Mouse (Mus musculus): Measurements from ENCODE around the gene Ddx31.

GRCm38 (mm10) chr2:28792931-28793610 is 47.1 kb upstream of the Ddx31 start:
- TF ChIP-seq EP300 (IDR thresholded peaks at IDR 0.05; ENCODE audit: low read depth): no peak
- TF ChIP-seq CTCF (IDR thresholded peaks at IDR 0.05; ENCODE audit: low read depth): no peak
